Mouse (Mus musculus): ENCODE measurements around the gene Mfsd5.

Gene Mfsd5

DNA sequence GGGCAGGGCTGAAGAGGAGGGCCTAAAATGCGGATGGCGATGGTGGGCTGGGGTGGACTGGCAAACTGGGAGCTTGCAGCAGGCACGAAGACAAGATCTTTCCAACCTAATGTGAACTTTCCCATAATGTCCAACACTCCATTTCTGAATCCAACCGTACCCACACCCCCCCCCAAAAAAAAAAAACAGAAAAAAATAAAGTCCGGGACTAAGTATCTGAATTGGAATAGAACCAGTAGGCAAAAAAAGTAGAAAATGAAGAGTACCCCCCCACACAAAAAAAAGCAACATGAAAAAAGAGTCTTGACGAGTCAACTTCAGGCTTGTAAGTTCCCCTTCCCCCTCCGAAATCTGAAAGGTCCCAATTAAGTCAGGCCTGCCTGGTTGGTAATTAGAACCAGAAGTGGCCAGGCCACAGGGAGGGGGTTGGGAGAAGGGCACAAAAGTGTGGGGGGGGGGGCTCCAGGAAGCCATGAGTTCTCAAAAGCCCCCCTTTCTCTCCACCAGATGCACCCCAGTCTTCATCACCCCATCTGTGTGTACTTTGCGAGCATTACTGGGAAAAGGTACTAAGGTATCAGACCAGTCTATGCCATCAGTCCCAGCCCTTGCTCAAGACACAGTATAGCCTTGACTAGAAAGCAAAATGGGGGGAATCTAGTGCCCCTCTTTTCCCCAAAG is 31.0 kb upstream of the Mfsd5 start:
- no peak for DNase-seq (ENCODE audit: low spot score in 2 of 2)

- DNase-seq (ENCODE audit: low spot score in 2 of 2) = no peak
Measured at GRCm38 (mm10) chr15:102248812-102249191, 30.5 kb upstream of the Mfsd5 start.

DNA sequence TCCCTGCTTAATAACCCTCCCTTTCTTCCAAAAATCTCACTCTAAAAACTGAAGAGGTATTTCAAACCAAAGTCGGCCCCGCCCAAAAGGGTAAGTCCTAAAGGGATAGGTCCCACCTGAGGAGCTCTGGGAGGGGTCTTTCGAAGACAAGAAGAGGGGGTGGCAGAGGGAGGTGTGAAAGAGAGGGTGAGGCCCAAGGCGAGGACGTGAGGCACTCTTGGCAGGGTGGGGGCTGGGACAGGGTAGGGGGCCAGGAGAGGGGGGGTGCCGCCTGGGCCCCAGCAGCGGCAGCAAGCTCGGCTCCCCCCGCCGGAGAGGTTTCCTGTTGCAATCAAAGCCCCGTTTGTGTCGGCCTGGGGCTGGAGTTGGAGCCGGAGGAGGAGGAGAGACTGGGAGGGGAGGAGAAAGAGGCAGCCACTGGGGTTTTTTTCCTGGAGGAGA is 30.0 kb upstream of the Mfsd5 start:
- DNase-seq (ENCODE audit: low spot score in 2 of 2) = no peak

- DNase-seq (ENCODE audit: low spot score in 2 of 2) = no peak
Measured at GRCm38 (mm10) chr15:102249967-102250366, 29.3 kb upstream of the Mfsd5 start.

- DNase-seq (ENCODE audit: low spot score in 2 of 2) = no peak
Measured at GRCm38 (mm10) chr15:102250521-102250920, 28.7 kb upstream of the Mfsd5 start.

DNA sequence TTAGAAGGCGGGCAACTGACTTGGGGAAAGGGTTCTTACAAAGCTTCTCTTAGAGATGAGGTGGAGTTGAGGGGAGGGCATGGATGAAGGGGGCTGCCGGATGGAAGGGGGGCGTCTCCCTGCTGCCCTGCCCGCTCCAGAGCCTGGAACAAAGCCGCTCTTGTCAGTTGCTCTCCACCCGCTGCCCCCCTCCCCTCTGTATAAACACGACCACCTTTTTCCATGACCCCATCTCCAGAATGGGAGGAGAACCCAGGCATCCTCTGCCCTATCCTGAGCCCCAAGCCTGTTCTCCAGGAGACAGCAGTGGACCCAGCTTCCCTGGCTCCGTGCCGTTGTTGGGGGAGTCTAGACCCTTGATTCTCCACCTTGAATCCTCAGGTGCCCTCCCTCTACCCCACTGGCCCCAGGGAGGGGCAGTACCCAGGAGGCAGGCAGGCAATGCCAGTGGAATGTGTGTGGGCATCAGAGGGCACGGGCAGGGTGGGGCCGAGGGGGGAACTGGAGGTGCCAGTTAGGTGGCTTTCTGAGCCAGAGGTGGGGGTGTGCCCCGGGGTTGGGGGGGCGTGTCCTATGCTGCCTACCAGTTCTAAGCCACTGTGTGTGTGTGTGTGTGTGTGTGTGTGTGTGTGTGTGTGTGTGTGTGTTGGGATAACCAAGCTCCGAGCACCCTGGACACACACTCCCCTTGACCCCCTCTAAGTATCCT is 23.6 kb upstream of the Mfsd5 start:
- no peak for DNase-seq (ENCODE audit: low spot score in 2 of 2)

GRCm38 (mm10) chr15:102256431-102257201 is 22.6 kb upstream of the Mfsd5 start:
- DNase-seq (ENCODE audit: low spot score in 2 of 2) = peak; percentile 35 to 40

DNA sequence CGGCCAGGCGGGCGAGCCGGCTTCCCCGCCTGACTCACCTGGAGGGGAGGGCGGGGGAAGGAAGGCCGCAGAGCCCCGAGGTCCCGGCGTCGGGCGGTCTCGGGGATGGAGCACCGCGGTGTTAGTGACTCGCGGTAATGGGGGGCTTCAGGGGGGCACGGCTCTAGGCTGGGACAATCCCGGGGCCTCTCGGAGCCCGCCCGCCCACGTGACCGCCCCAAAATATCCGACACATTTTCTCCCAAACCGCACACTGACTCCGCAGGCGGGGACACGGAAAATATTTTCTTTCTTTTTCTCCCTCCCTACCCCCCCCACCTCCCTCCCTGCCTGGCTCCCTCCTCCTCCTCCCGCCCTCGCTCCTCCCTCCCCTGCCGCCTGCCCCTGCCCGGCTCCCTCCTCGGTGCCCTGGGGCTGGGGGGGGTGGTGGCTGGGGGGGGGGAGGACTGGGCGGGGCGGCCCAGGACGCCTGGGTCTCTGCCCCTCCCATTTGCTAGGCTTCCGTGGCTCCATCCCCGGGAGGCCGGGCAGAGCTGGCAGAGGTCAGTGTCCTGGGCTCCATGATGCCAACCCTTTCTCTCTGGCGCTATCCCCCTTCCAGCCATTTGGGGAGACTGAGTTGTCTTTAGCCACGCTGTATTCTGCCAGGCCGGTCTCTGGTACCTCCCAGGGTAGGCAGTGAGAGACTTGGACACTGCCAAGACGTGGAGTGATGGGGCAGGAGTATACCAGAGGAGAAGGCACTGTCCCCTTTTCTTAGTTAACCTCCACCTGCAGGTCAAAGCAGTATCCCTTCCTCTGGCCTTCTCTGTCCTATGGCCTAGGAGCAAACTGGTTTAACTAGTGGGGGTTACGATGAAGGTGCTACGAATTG is 21.8 kb upstream of the Mfsd5 start, which contains the start of gene Rarg:
Gene Rarg, minus strand, starts transcription at position 316 of the 874 bp plus-strand sequence.
- peak in 1 of 2 experiments; percentile 25 for DNase-seq (ENCODE audit: low spot score in 2 of 2)

- DNase-seq (ENCODE audit: low spot score in 2 of 2) = peak; percentile 38 to 51
Measured at GRCm38 (mm10) chr15:102258076-102258470, 21.2 kb upstream of the Mfsd5 start.

GRCm38 (mm10) chr15:102258581-102259253 is 20.5 kb upstream of the Mfsd5 start:
- no peak for DNase-seq (ENCODE audit: low spot score in 2 of 2)

DNA sequence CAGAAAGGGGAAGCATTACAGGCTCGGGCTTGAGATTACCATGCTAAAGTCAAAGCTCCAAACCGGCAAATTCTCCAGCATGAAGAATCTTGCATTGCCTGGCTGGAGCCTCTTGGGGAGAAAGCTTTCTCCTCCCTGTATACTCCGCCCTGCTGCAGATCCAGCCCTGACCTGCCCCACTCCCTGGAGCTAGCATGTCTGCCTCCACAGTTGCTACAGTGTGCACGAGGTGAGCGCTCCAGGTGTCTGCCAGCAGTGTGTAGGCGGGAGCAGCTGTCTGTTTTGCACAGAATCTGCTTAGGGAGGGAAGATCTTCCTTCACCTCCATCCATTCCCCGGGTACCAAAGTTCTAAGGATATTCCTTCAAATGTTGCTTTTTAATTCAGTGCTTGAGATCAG is 16.7 kb upstream of the Mfsd5 start:
- peak; percentile 42 to 65 for DNase-seq (ENCODE audit: low spot score in 2 of 2)

DNA sequence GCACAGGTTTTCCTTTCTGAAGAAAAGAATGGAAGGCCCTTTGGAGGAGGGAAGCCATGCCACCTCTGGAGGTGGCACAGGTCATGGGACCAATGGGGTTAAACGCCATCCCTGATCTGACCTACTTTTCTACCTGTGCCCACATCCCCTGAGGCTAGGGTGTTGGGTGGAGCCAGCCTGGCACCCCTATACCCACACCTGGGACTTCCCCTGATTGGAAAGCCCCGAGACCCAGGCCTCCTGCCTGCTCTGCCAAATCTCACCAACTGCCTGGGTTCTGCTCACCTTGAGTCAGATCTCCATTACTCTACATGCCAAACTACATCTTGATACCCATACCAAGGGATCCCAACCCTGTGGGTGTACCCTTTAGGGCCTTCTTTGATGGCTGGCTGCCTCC is 16.2 kb upstream of the Mfsd5 start:
- no peak for DNase-seq (ENCODE audit: low spot score in 2 of 2)

GRCm38 (mm10) chr15:102265548-102265947 is 13.7 kb upstream of the Mfsd5 start:
- DNase-seq (ENCODE audit: low spot score in 2 of 2) = no peak

GRCm38 (mm10) chr15:102270274-102270960 is 8.8 kb upstream of the Mfsd5 start, which contains the start of gene Gm9918:
Gene Gm9918 (plus strand): TSS chr15:102270563.
- no peak for DNase-seq (ENCODE audit: low spot score in 2 of 2)

GRCm38 (mm10) chr15:102271441-102271840 is 7.8 kb upstream of the Mfsd5 start:
- no peak for DNase-seq (ENCODE audit: low spot score in 2 of 2)

- no peak for DNase-seq (ENCODE audit: low spot score in 2 of 2)
Measured at GRCm38 (mm10) chr15:102273982-102274716, 5.1 kb upstream of the Mfsd5 start.

- DNase-seq (ENCODE audit: low spot score in 2 of 2) = no peak
Measured at GRCm38 (mm10) chr15:102278726-102279091, 545 bp upstream of the Mfsd5 start.

- DNase-seq (ENCODE audit: low spot score in 2 of 2) = no peak
Measured at GRCm38 (mm10) chr15:102279783-102280520, 698 bp downstream of the Mfsd5 start.

DNA sequence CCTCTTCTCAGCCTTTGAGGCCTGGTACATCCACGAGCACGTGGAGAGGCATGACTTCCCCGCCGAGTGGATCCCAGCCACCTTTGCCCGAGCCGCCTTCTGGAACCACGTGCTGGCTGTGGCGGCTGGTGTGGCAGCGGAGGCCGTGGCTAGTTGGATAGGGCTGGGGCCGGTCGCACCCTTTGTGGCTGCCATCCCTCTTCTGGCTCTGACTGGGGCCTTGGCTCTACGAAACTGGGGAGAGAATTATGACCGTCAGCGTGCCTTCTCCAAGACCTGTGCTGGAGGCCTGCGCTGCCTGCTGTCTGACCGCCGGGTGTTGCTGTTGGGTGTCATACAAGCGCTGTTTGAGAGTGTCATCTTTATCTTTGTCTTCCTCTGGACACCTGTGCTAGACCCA is 1.4 kb downstream of the Mfsd5 start:
- no peak for DNase-seq (ENCODE audit: low spot score in 2 of 2)
